ENCODE assay signal across 8 mouse cellular contexts in the genomic region with DNA sequence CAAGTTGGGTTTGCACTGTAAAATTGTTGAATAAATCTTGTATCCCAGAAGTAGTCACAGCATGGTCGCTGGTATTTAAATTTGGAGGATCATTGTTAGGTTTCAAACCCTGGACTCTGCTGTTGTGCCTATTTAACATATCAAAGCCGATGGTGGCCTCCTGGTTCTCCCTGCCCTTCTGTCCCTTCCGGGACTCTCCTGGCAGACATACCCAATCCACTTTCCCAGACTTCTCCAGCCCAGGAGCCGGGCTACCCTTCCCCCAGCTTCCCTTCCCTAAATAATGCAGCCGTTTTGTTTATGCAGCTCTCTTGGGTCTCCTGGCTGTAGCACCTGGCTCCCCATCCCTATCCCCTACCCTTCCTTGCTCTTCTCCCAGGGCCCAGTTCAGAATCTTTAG. TPM values are rescaled to one million over a fixed set of nuclear protein-coding genes. Genes with fewer than 3 reads are reported as not detected.
DNase-seq lines count a peak whose midpoint lies in the region; ATAC-seq and TF ChIP-seq lines count a peak whose summit lies in the region.

No protein-coding gene starts in this region.

- no peaks in the 10 kb centered on the region for H3K27me3 ChIP-seq in spleen, adult 2 months (ENCODE audit: control insufficient read depth, insufficient read depth, low read length)
- H3K27me3 ChIP-seq in limb, embryonic 14.5 days (ENCODE audit: control insufficient read depth, insufficient read depth, low read length), result no peaks in the 10 kb centered on the region
- H3K27me3 ChIP-seq in stomach, postnatal 0 days (ENCODE audit: control insufficient read depth, insufficient read depth, low read length), result no peaks in the 10 kb centered on the region

- H3K36me3 ChIP-seq in spleen, adult 2 months (ENCODE audit: control insufficient read depth, insufficient read depth, low read length), result peaks cover 6% of the 10 kb centered on the region
- H3K36me3 ChIP-seq in limb, embryonic 14.5 days (ENCODE audit: control insufficient read depth, insufficient read depth, low read length), result peaks cover 17% of the 10 kb centered on the region
- peaks cover 2% of the 10 kb centered on the region; the same call in 1 of the 2 replicates for H3K36me3 ChIP-seq in stomach, postnatal 0 days (ENCODE audit: control insufficient read depth, insufficient read depth, low read length)

- H3K27ac ChIP-seq in spleen, adult 2 months (ENCODE audit: insufficient read depth, low read length), result no peak overlapping the region
- H3K27ac ChIP-seq in limb, embryonic 14.5 days (replicated peaks; ENCODE audit: low read depth, low read length), result no peak overlapping the region
- no peak overlapping the region for H3K27ac ChIP-seq in stomach, postnatal 0 days (replicated peaks)

- peak overlapping the region; percentile 98; the same call in 1 of the 2 replicates for H3K4me3 ChIP-seq in spleen, adult 2 months (ENCODE audit: extremely low read depth, insufficient read depth, insufficient read length)
- peak overlapping the region; percentile 89 for H3K4me3 ChIP-seq in limb, embryonic 14.5 days (replicated peaks; ENCODE audit: low read length)
- H3K4me3 ChIP-seq in stomach, postnatal 0 days (ENCODE audit: low read depth, low read length), result peak overlapping the region; percentile 89

- H3K9ac ChIP-seq in limb, embryonic 14.5 days (ENCODE audit: low read depth, low read length, severe bottlenecking), result peak overlapping the region; percentile 77
- peak overlapping the region; percentile 80 for H3K9ac ChIP-seq in stomach, postnatal 0 days (ENCODE audit: low read length)

- no peak for ATAC-seq in limb, embryonic 14.5 days (ENCODE audit: low FRiP score, low read depth)
- no peak for ATAC-seq in stomach, postnatal 0 days (ENCODE audit: low FRiP score, low TSS enrichment)

- 22% methylated on average over 5 of the region's 5 CpGs for WGBS in spleen, adult 2 months
- 4% methylated on average over 5 of the region's 5 CpGs for WGBS in limb, embryonic 14.5 days
- 0% methylated on average over 5 of the region's 5 CpGs for WGBS in stomach, postnatal 0 days

- H3K4me2 ChIP-seq in limb, embryonic 14.5 days (replicated peaks; ENCODE audit: low read depth, low read length, severe bottlenecking), result peak overlapping the region; percentile 79
- H3K4me2 ChIP-seq in stomach, postnatal 0 days (replicated peaks; ENCODE audit: low read depth), result peak overlapping the region; percentile 95

- no peak for TF ChIP-seq POLR2A in spleen, adult 2 months (IDR thresholded peaks at IDR 0.05; ENCODE audit: low read depth, low read length)
- TF ChIP-seq POLR2A in limb, embryonic 14.5 days (IDR thresholded peaks at IDR 0.05; ENCODE audit: borderline replicate concordance, extremely low read depth, insufficient read depth, insufficient read length), result no peak

- no peak for TF ChIP-seq CTCF in spleen, adult 2 months (IDR thresholded peaks at IDR 0.05; ENCODE audit: extremely low read depth, insufficient read depth, insufficient read length, insufficient replicate concordance)
- no peak for TF ChIP-seq CTCF in stomach, postnatal 0 days (IDR thresholded peaks at IDR 0.05; ENCODE audit: low read depth)

- H3K4me1 ChIP-seq in spleen, adult 2 months (ENCODE audit: control insufficient read depth, insufficient read depth, insufficient read length), result peaks cover 2% of the 10 kb centered on the region; the same call in 1 of the 2 replicates
- H3K4me1 ChIP-seq in limb, embryonic 14.5 days (ENCODE audit: control insufficient read depth, insufficient read depth, low read length), result peaks cover 18% of the 10 kb centered on the region
- H3K4me1 ChIP-seq in stomach, postnatal 0 days (replicated peaks; ENCODE audit: control insufficient read depth, insufficient read depth), result no peaks in the 10 kb centered on the region; the same call in 1 of the 2 replicates

- no peaks in the 10 kb centered on the region for H3K9me3 ChIP-seq in limb, embryonic 14.5 days (ENCODE audit: control insufficient read depth, low read length)
- H3K9me3 ChIP-seq in stomach, postnatal 0 days (ENCODE audit: control insufficient read depth, low read length), result no peaks in the 10 kb centered on the region

- peak; percentile 29 for DNase-seq in adrenal gland, adult 2 months
- no peak for DNase-seq in adrenal gland, adult 8-10 months
- DNase-seq in spleen, adult 2 months (ENCODE audit: low read depth in 1 of 2, low spot score in 2 of 2), result no peak
- DNase-seq in spleen, adult 18-20 months, result no peak
- no peak for DNase-seq in limb, embryonic 14.5 days (ENCODE audit: low spot score)
- no peak for DNase-seq in stomach, postnatal 0 days (ENCODE audit: low spot score)
- no peak for DNase-seq in layer of hippocampus, postnatal 14 days (ENCODE audit: low spot score in 2 of 2)
- no peak for DNase-seq in right cerebral cortex, adult 18-20 months

- TF ChIP-seq EP300 in stomach, postnatal 0 days (optimal IDR thresholded peaks at IDR 0.05), result no peak

RNA-seq across cellular contexts. Expression of a gene that starts 0.5 kb away (rescaled TPM):
- 1 to 10 TPM; 7.4 to 7.9 TPM for total RNA-seq in adrenal gland, adult 2 months (2021)
- 0.32 and 0.43 TPM in 2 replicates for polyA plus RNA-seq in adrenal gland, adult 2 months (2012; rRNA removed)
- 1 to 10 TPM; 6.1 to 8.9 (median 7.5) TPM for total RNA-seq in adrenal gland, adult 8-10 months (2022)
- polyA plus RNA-seq in spleen, adult 2 months (2012; rRNA removed), result 0.86 and 0.93 TPM in 2 replicates
- 16.1 and 20.4 TPM in 2 replicates for polyA plus RNA-seq in limb, embryonic 14.5 days (2012; rRNA removed)
- polyA plus RNA-seq in limb, embryonic 14.5 days (2014; fragmentation: Nextera tagmentation; extraction: Ambion mirVana), result 23.1 and 27.1 TPM in 2 replicates
- polyA plus RNA-seq in stomach, postnatal 0 days (2015; fragmentation: Nextera tagmentation; extraction: Ambion mirVana), result 10.3 and 10.6 TPM in 2 replicates
- total RNA-seq in layer of hippocampus, postnatal 14 days (2021), result 10 to 100 TPM; 16.7 to 18.7 TPM

RNA-seq across cellular contexts. Expression of a gene that starts 1.2 kb away (rescaled TPM):
- total RNA-seq in adrenal gland, adult 2 months (2021), result 10 to 100 TPM; 31.0 to 32.4 TPM
- polyA plus RNA-seq in adrenal gland, adult 2 months (2012; rRNA removed), result 8.6 and 9.1 TPM in 2 replicates
- total RNA-seq in adrenal gland, adult 8-10 months (2022), result 10 to 100 TPM; 30.2 to 41.2 (median 36.3) TPM
- 9.3 and 10.3 TPM in 2 replicates for polyA plus RNA-seq in spleen, adult 2 months (2012; rRNA removed)
- polyA plus RNA-seq in limb, embryonic 14.5 days (2012; rRNA removed), result 36.5 and 39.9 TPM in 2 replicates
- 48.0 and 48.2 TPM in 2 replicates for polyA plus RNA-seq in limb, embryonic 14.5 days (2014; fragmentation: Nextera tagmentation; extraction: Ambion mirVana)
- polyA plus RNA-seq in stomach, postnatal 0 days (2015; fragmentation: Nextera tagmentation; extraction: Ambion mirVana), result 16.1 and 16.3 TPM in 2 replicates
- total RNA-seq in layer of hippocampus, postnatal 14 days (2021), result 10 to 100 TPM; 30.9 to 31.4 TPM

RNA-seq across cellular contexts. Expression of a gene that starts 1.3 kb away (rescaled TPM):
- 10 to 100 TPM; 11.6 to 11.7 TPM for total RNA-seq in adrenal gland, adult 2 months (2021)
- 8.7 and 12.7 TPM in 2 replicates for polyA plus RNA-seq in adrenal gland, adult 2 months (2012; rRNA removed)
- total RNA-seq in adrenal gland, adult 8-10 months (2022), result 10 to 100 TPM; 12.1 to 16.5 (median 14.6) TPM
- polyA plus RNA-seq in spleen, adult 2 months (2012; rRNA removed), result 11.3 and 13.7 TPM in 2 replicates
- 11.0 and 16.9 TPM in 2 replicates for polyA plus RNA-seq in limb, embryonic 14.5 days (2012; rRNA removed)
- polyA plus RNA-seq in limb, embryonic 14.5 days (2014; fragmentation: Nextera tagmentation; extraction: Ambion mirVana), result 17.7 and 21.7 TPM in 2 replicates
- polyA plus RNA-seq in stomach, postnatal 0 days (2015; fragmentation: Nextera tagmentation; extraction: Ambion mirVana), result 13.6 and 14.7 TPM in 2 replicates
- total RNA-seq in layer of hippocampus, postnatal 14 days (2021), result 10 to 100 TPM; 12.7 to 13.3 TPM

RNA-seq across cellular contexts. Expression of a gene that starts 1.4 kb away (rescaled TPM):
- total RNA-seq in adrenal gland, adult 2 months (2021), result not detected
- not detected in 2 replicates for polyA plus RNA-seq in adrenal gland, adult 2 months (2012; rRNA removed)
- not detected for total RNA-seq in adrenal gland, adult 8-10 months (2022)
- polyA plus RNA-seq in spleen, adult 2 months (2012; rRNA removed), result not detected in 2 replicates
- polyA plus RNA-seq in limb, embryonic 14.5 days (2012; rRNA removed), result not detected in 2 replicates
- not detected in 2 replicates for polyA plus RNA-seq in limb, embryonic 14.5 days (2014; fragmentation: Nextera tagmentation; extraction: Ambion mirVana)
- not detected in 2 replicates for polyA plus RNA-seq in stomach, postnatal 0 days (2015; fragmentation: Nextera tagmentation; extraction: Ambion mirVana)
- total RNA-seq in layer of hippocampus, postnatal 14 days (2021), result not detected

RNA-seq across cellular contexts. Expression of a gene that starts 15.4 kb away (rescaled TPM):
- 1 to 10 TPM; 7.5 to 8.5 TPM for total RNA-seq in adrenal gland, adult 2 months (2021)
- 3.4 TPM in 2 replicates for polyA plus RNA-seq in adrenal gland, adult 2 months (2012; rRNA removed)
- total RNA-seq in adrenal gland, adult 8-10 months (2022), result 1 to 10 TPM; 7.2 to 8.8 (median 7.7) TPM
- 1.8 and 2.6 TPM in 2 replicates for polyA plus RNA-seq in spleen, adult 2 months (2012; rRNA removed)
- polyA plus RNA-seq in limb, embryonic 14.5 days (2012; rRNA removed), result 3.4 and 3.6 TPM in 2 replicates
- polyA plus RNA-seq in limb, embryonic 14.5 days (2014; fragmentation: Nextera tagmentation; extraction: Ambion mirVana), result 10.9 and 11.2 TPM in 2 replicates
- 10.5 and 10.9 TPM in 2 replicates for polyA plus RNA-seq in stomach, postnatal 0 days (2015; fragmentation: Nextera tagmentation; extraction: Ambion mirVana)
- total RNA-seq in layer of hippocampus, postnatal 14 days (2021), result 1 to 10 TPM; 4.9 to 5.3 TPM
